Mouse (Mus musculus) heart, embryonic 15.5 days (tissue): ENCODE measurements around the gene Tmem56. TPM values are rescaled to one million over a fixed set of nuclear protein-coding genes. Genes with fewer than 3 reads are reported as not detected.
A peak's percentile ranks its signal among the peaks of the same experiment; 100 is the strongest.

Experiments used
- ATAC-seq: fragments of 200-750 bp; cut with Nextera tagmentation; replicated peaks from 2 replicates; pipeline ENCODE4 v1.8.0; 2017; ENCODE audit warnings: low read depth, moderate TSS enrichment; ENCODE audit not compliant: insufficient number of reproducible peaks, insufficient read depth, low FRiP score
- H3K27ac ChIP-seq: fragments of 300-500 bp; sonication (generic); 2 replicates; pipeline ENCODE4 v1.5.1; 2015; ENCODE audit warnings: mild to moderate bottlenecking, inconsistent platforms
- H3K27me3 ChIP-seq: fragments of 300-500 bp; sonication (generic); 2 replicates; pipeline ENCODE4 v1.6.1; 2015; ENCODE audit warnings: inconsistent platforms
- H3K36me3 ChIP-seq: fragments of 300-500 bp; sonication (generic); 2 replicates; pipeline ENCODE4 v1.6.1; 2015; ENCODE audit warnings: mild to moderate bottlenecking, inconsistent platforms
- H3K4me1 ChIP-seq: fragments of 300-500 bp; sonication (generic); replicated peaks from 2 replicates; pipeline ENCODE4 v1.6.1; 2015; ENCODE audit warnings: inconsistent platforms
- H3K4me2 ChIP-seq: fragments of 300-500 bp; sonication (generic); 2 replicates; pipeline ENCODE4 v1.6.1; 2015; ENCODE audit warnings: inconsistent platforms, mild to moderate bottlenecking, moderate library complexity
- H3K4me3 ChIP-seq: fragments of 300-500 bp; sonication (generic); 2 replicates; pipeline ENCODE4 v1.5.1; 2015; ENCODE audit warnings: mild to moderate bottlenecking, inconsistent platforms
- H3K9ac ChIP-seq: fragments of 300-500 bp; sonication (generic); 2 replicates; pipeline ENCODE4 v1.6.1; 2015; ENCODE audit warnings: mild to moderate bottlenecking, inconsistent platforms
- H3K9me3 ChIP-seq: fragments of 300-500 bp; sonication (generic); replicated peaks from 2 replicates; pipeline ENCODE4 v1.6.1; 2016; ENCODE audit warnings: inconsistent platforms
- WGBS: fragments of 180-500 bp; shearing (Covaris S2); methylation state at CpG from one replicate; pipeline ENCODE4 v1.1.7; 2015; ENCODE audit warnings: mixed read lengths; 5-methylcytosine and 5-hydroxymethylcytosine counted together
- polyA plus RNA-seq: library from polyadenylated mRNA; unstranded; fragments of >200 nt; fragmentation: Nextera tagmentation; extraction: Ambion mirVana; gene quantifications from 2 replicates; pipeline ENCODE4 v1.2.1, GENCODE M21; 2015

The Tmem56 gene
- polyA plus RNA-seq, 1 experiment from 2014 or later: 0.49 TPM

- Histone ChIP-seq H3K9me3 (no peaks in the 10 kb centered on the region), H3K27me3 (no peaks in the 10 kb centered on the region), H3K9ac (no peak overlapping the region), H3K4me2 (no peak overlapping the region), H3K4me1 (0 out of 2 replicates have a peak, but pooled peaks cover 7% of the 10 kb centered on the region), H3K27ac (no peak overlapping the region), H3K4me3 (no peak overlapping the region), H3K36me3 (no peaks in the 10 kb centered on the region)
- WGBS: 61% methylated on average over 4 of the region's 4 CpGs
- ATAC-seq: peak; percentile 72; the same call in 1 of the 2 replicates
Observed at GRCm38 (mm10) chr3:121277557-121277956, 5.3 kb downstream of the Tmem56 start.

GRCm38 (mm10) chr3:121277009-121277408 lies 5.9 kb downstream of the Tmem56 start:
- H3K27ac ChIP-seq: no peak overlapping the region
- H3K9me3 ChIP-seq: no peaks in the 10 kb centered on the region
- no peak overlapping the region for H3K9ac ChIP-seq
- no peaks in the 10 kb centered on the region for H3K27me3 ChIP-seq
- H3K4me2 ChIP-seq: no peak overlapping the region
- H3K4me3 ChIP-seq: no peak overlapping the region
- 0 out of 2 replicates have a peak, but pooled peaks cover 7% of the 10 kb centered on the region for H3K4me1 ChIP-seq
- no peaks in the 10 kb centered on the region for H3K36me3 ChIP-seq
- 75% methylated on average over 4 of the region's 4 CpGs for WGBS
- ATAC-seq: no peak

DNA sequence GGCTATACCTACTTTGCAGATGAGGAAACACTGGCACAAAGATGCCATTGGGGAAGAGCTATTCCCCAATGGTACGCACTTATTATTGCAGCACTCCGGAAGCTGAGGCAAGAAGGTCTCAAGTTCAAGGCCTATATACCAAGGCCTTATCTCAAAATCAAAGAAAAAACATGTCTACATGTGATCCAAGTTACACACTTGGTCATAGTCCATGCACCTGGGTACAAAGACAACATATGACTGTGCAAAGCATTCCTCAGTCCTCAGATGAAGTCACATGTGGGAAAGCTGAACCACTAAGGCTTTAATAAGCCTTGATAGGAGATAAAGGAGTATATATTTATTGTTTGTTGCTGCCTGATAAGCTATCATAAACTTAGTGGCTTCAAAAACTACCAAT lies 8.9 kb downstream of the Tmem56 start:
- H3K4me3 ChIP-seq: no peak overlapping the region
- ATAC-seq: no peak
- H3K4me1 ChIP-seq: 0 out of 2 replicates have a peak, but pooled peaks cover 7% of the 10 kb centered on the region
- no peaks in the 10 kb centered on the region for H3K36me3 ChIP-seq
- no peak overlapping the region for H3K27ac ChIP-seq
- H3K27me3 ChIP-seq: no peaks in the 10 kb centered on the region
- no peak overlapping the region for H3K4me2 ChIP-seq
- WGBS: 91% methylated on average over 2 of the region's 2 CpGs
- H3K9ac ChIP-seq: no peak overlapping the region
- no peaks in the 10 kb centered on the region for H3K9me3 ChIP-seq

GRCm38 (mm10) chr3:121272577-121272976 lies 10.3 kb downstream of the Tmem56 start:
- no peak for ATAC-seq
- H3K9me3 ChIP-seq: no peaks in the 10 kb centered on the region
- 0 out of 2 replicates have a peak, but pooled peaks cover 4% of the 10 kb centered on the region for H3K4me1 ChIP-seq
- no peak overlapping the region for H3K4me2 ChIP-seq
- no peaks in the 10 kb centered on the region for H3K27me3 ChIP-seq
- 73% methylated on average over 2 of the region's 2 CpGs for WGBS
- H3K4me3 ChIP-seq: no peak overlapping the region
- H3K36me3 ChIP-seq: no peaks in the 10 kb centered on the region
- no peak overlapping the region for H3K27ac ChIP-seq
- no peak overlapping the region for H3K9ac ChIP-seq

DNA sequence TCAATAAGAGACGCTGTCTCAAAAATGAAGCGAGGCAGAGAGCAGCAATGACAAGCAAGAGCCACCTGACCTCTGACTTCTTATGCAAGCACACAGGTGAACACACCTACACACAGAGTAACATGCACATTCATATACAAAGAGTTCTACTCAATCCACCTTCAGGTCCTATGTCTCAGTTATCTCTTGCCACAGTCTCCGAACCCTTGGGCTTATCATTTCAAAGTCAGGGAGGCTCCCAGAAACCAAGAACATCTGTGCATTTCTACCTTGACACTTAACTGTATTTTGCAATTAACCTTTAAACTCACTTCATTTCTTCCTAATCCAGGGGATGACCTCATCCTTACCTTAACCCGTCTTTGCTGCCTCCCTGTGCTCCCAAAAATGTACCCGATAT lies 15.6 kb downstream of the Tmem56 start:
- 80% methylated on average over 5 of the region's 5 CpGs for WGBS
- Histone ChIP-seq H3K4me3 (no peak overlapping the region), H3K36me3 (no peaks in the 10 kb centered on the region), H3K4me1 (peaks cover 9% of the 10 kb centered on the region), H3K9ac (no peak overlapping the region), H3K4me2 (no peak overlapping the region), H3K9me3 (no peaks in the 10 kb centered on the region), H3K27ac (no peak overlapping the region), H3K27me3 (peaks cover 31% of the 10 kb centered on the region)
- no peak for ATAC-seq

GRCm38 (mm10) chr3:121264242-121264641 lies 18.7 kb downstream of the Tmem56 start:
- ATAC-seq: no peak
- Histone ChIP-seq H3K36me3 (no peaks in the 10 kb centered on the region), H3K9me3 (no peaks in the 10 kb centered on the region), H3K4me1 (peaks cover 15% of the 10 kb centered on the region), H3K4me2 (no peak overlapping the region), H3K4me3 (no peak overlapping the region), H3K27me3 (peaks cover 56% of the 10 kb centered on the region), H3K9ac (no peak overlapping the region), H3K27ac (no peak overlapping the region)
- WGBS: 57% methylated on average over 6 of the region's 6 CpGs

GRCm38 (mm10) chr3:121263205-121263548 lies 19.7 kb downstream of the Tmem56 start:
- Histone ChIP-seq H3K4me1 (peaks cover 19% of the 10 kb centered on the region), H3K4me2 (peak overlapping the region; percentile 96), H3K9me3 (no peaks in the 10 kb centered on the region), H3K27ac (no peak overlapping the region), H3K27me3 (peaks cover 56% of the 10 kb centered on the region), H3K36me3 (no peaks in the 10 kb centered on the region), H3K9ac (peak overlapping the region; percentile 66), H3K4me3 (peak overlapping the region; percentile 70)
- peak; percentile 19; the same call in 1 of the 2 replicates for ATAC-seq
- WGBS: 2% methylated on average over 20 of the region's 20 CpGs

DNA sequence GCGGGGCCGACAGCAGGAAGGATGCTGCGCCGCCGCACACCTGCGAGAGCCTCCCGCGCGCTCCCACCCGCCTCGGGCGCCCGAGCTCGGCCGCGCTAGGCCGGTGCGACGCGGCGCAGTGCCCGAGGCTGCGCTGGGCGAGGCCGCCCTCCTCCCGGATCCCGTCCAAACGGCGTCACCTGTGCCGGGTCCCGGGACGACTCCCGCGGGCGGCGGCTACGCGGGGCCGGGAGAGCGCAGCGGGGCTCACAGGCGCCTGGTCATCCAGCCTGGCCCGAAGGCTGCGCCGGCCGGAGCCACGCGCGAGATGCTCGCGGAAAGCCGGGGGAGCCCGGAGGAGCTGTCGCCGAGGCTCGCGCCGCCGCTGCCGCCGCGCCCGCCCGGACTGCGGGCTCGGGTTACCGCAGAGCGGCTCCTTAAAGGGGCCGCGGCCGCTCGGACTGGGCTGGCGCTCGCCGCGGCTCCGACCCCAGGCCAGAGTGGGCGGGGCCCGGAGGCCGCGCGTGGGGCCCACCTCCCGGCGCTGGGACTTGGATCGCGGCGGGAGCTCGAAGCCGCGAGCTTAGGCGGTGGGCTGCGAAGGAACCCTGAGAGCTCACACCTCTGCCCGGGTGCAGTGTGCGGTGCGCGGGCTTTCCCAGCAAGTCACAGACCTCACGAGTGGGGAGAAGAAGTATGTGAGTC lies 20.2 kb downstream of the Tmem56 start:
- H3K27ac ChIP-seq: no peak overlapping the region
- peak; percentile 88 for ATAC-seq
- H3K4me2 ChIP-seq: peak overlapping the region; percentile 96
- H3K36me3 ChIP-seq: no peaks in the 10 kb centered on the region
- H3K9ac ChIP-seq: peak overlapping the region; percentile 66
- H3K27me3 ChIP-seq: peaks cover 56% of the 10 kb centered on the region
- H3K9me3 ChIP-seq: no peaks in the 10 kb centered on the region
- under 1% methylated on average over 97 of the region's 97 CpGs for WGBS
- peak overlapping the region; percentile 70 for H3K4me3 ChIP-seq
- H3K4me1 ChIP-seq: peaks cover 19% of the 10 kb centered on the region

GRCm38 (mm10) chr3:121261939-121262520 lies 20.9 kb downstream of the Tmem56 start:
- H3K4me3 ChIP-seq: peak overlapping the region; percentile 70
- WGBS: 11% methylated on average over 21 of the region's 21 CpGs
- H3K36me3 ChIP-seq: no peaks in the 10 kb centered on the region
- ATAC-seq: no peak
- peak overlapping the region; percentile 96 for H3K4me2 ChIP-seq
- peak overlapping the region; percentile 66 for H3K9ac ChIP-seq
- H3K4me1 ChIP-seq: peaks cover 19% of the 10 kb centered on the region
- no peaks in the 10 kb centered on the region for H3K9me3 ChIP-seq
- peaks cover 54% of the 10 kb centered on the region for H3K27me3 ChIP-seq
- H3K27ac ChIP-seq: no peak overlapping the region

DNA sequence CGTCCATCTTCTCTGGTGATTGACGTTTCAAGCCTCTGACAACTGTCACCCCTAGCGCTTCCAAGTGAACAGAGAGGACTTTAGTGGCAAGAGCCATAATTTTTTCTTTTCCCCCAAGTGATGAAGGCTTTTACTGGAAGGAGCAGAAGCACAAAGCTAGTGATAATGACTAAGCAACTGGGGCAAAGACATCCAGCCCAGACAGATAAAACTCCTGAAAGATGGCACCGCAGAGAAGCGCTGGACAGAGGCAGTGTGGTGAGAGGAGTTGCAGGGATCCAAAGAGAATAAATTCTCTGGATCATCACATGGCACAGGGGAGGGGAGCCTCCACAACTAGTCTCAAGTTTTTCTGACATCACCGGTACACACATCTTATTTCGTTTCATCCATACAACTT lies 21.6 kb downstream of the Tmem56 start:
- no peak for ATAC-seq
- 73% methylated on average over 7 of the region's 7 CpGs for WGBS
- H3K4me2 ChIP-seq: no peak overlapping the region
- no peak overlapping the region for H3K4me3 ChIP-seq
- no peak overlapping the region for H3K9ac ChIP-seq
- peaks cover 51% of the 10 kb centered on the region for H3K27me3 ChIP-seq
- no peaks in the 10 kb centered on the region for H3K9me3 ChIP-seq
- peaks cover 19% of the 10 kb centered on the region for H3K4me1 ChIP-seq
- H3K36me3 ChIP-seq: no peaks in the 10 kb centered on the region
- no peak overlapping the region for H3K27ac ChIP-seq

DNA sequence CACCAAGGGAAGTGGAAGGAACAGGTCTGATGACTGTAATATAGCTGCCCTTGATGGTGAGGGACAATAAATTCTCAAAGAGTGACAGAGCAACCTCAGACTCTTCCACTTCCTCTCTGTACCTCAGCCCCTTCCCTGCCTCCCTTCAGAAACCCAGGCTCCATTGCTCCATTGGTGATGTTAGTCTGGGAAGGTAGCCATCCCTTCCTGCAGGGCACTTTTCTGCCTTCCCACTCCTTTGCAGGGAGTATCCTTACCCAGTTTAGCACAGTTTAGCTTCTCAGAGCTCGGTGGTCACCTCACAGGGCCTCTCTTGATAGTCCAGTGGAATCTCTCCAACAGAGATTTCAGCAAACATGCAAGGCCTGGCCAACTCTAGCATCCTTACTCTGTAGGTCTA lies 22.1 kb downstream of the Tmem56 start:
- H3K9ac ChIP-seq: no peak overlapping the region
- WGBS: 60% methylated on average over 1 of the region's 1 CpGs
- no peaks in the 10 kb centered on the region for H3K36me3 ChIP-seq
- H3K9me3 ChIP-seq: no peaks in the 10 kb centered on the region
- no peak for ATAC-seq
- H3K4me2 ChIP-seq: no peak overlapping the region
- no peak overlapping the region for H3K4me3 ChIP-seq
- peaks cover 50% of the 10 kb centered on the region for H3K27me3 ChIP-seq
- H3K4me1 ChIP-seq: peaks cover 19% of the 10 kb centered on the region
- no peak overlapping the region for H3K27ac ChIP-seq

DNA sequence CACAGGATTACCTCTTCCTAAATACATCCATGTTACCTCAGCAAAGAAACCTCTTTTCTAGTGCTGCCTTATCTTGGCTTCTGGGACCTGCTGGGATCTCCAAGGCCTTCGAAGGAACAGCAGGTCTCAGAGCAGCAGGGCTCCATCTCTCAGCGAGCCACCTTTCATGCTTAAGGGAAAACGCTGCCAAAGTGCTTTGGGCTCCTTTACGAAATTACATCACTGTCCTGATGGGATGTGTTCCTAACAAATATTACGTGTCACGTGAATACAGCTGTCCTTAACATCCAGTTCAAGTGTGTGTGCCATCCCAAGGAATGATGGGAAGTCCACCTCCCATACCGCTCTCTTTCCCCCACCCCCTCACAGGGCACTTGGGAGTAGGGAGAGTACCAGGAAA lies 22.9 kb downstream of the Tmem56 start:
- Histone ChIP-seq H3K9me3 (no peaks in the 10 kb centered on the region), H3K4me1 (peaks cover 19% of the 10 kb centered on the region), H3K36me3 (no peaks in the 10 kb centered on the region), H3K27me3 (peaks cover 49% of the 10 kb centered on the region), H3K9ac (no peak overlapping the region), H3K4me2 (no peak overlapping the region), H3K27ac (no peak overlapping the region), H3K4me3 (no peak overlapping the region)
- 75% methylated on average over 7 of the region's 7 CpGs for WGBS
- no peak for ATAC-seq
